Mouse (Mus musculus): ENCODE data around the gene Zfp184. TPM values are rescaled to one million over a fixed set of nuclear protein-coding genes. Genes with fewer than 3 reads are reported as not detected.

Gene Zfp184
- polyA plus RNA-seq, 1 experiment, result 14.5 TPM

DNA sequence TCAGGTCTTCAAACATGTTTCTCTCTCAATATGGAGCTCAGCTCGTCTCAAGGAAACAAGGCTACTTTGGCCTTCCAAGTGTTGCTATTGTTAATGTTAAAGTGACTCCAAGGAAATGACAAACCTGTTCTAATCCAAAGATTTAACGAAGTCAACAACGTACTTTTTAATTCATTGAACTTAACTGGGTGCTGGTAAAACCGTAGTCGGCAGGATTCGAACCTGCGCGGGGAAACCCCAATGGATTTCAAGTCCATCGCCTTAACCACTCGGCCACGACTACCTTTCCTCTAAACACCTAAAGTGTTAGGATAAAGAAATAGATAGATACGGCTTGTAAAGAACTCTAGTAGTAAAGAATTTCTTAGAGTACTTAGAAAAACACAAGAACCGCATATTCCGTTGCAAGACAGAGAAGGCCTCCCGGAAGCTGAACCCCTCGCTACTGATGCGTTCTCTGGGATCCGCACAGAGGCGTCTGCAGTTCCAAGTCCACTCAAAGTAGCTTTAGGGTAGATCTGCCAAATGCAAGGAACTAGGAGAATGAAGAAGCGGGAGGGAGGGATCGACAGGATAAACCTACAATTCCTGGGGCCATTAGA, 20.1 kb upstream of the Zfp184 start:
- DNase-seq (ENCODE audit: low read depth), result no peak
- TF ChIP-seq POLR2A (IDR thresholded peaks at IDR 0.05; ENCODE audit: borderline replicate concordance, extremely low read depth, insufficient read depth, insufficient read length, poor library complexity, severe bottlenecking) (no peak), CTCF (IDR thresholded peaks at IDR 0.05; ENCODE audit: borderline replicate concordance, extremely low read depth, insufficient read depth, insufficient read length) (no peak)

DNA sequence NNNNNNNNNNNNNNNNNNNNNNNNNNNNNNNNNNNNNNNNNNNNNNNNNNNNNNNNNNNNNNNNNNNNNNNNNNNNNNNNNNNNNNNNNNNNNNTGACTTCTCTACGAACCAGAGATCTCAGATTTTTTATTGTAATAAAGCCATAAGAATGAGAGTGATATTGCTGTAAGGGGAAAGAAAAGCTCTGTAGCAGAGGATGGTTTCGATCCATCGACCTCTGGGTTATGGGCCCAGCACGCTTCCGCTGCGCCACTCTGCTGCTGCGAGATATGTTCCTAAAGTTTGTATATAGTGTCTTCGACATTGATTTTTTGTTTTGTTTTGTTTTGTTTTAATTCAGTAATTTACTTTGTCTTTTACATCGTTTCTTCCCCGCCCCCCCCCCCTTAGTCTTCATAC, 13.9 kb upstream of the Zfp184 start:
- DNase-seq (ENCODE audit: low read depth), result no peak
- TF ChIP-seq POLR2A (IDR thresholded peaks at IDR 0.05; ENCODE audit: borderline replicate concordance, extremely low read depth, insufficient read depth, insufficient read length, poor library complexity, severe bottlenecking), result no peak
- TF ChIP-seq CTCF (IDR thresholded peaks at IDR 0.05; ENCODE audit: borderline replicate concordance, extremely low read depth, insufficient read depth, insufficient read length), result no peak

GRCm38 (mm10) chr13:21931740-21932139, 13.2 kb upstream of the Zfp184 start:
- no peak for DNase-seq (ENCODE audit: low read depth)
- no peak for TF ChIP-seq POLR2A (IDR thresholded peaks at IDR 0.05; ENCODE audit: borderline replicate concordance, extremely low read depth, insufficient read depth, insufficient read length, poor library complexity, severe bottlenecking)

- no peak for DNase-seq (ENCODE audit: low read depth)
- no peak for TF ChIP-seq CTCF (IDR thresholded peaks at IDR 0.05; ENCODE audit: borderline replicate concordance, extremely low read depth, insufficient read depth, insufficient read length)
These were observed 11.0 kb upstream of the Zfp184 start for GRCm38 (mm10) chr13:21933626-21934548.

DNA sequence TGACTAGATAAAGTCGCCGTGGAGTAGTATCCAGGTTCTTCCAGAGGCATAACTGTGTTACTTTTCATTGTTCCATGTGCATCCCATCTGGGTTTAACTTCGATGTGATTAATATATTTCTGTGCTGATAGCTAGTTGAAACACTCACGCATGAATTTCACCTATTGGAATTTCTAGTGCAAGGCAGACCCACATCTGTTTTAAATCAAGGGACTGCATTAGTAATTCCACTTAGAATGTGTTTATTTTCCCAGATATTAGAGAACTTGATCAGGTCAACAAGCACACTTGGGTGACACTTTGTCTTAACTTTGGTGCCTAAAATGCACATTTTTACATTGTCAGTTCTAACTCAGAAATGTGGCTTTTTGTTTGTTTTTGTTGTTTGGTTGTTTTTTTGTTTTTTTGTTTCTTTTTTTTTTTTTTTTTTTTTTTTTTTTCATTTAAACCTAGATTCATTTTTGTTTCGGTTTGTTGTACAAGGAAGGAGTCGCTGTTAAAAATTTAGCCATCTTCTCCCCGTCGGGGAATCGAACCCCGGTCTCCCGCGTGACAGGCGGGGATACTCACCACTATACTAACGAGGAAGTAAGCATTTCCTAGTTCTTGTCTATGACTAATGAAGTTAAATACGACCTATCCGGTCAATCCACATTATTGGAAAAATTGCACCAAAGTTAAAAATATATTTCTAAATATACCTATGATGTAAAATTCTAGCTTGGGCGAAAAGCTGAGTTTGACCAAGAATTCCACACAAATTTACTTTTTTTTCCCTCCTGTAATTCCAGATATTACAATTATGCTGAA, 9.7 kb upstream of the Zfp184 start:
- no peak for TF ChIP-seq POLR2A (IDR thresholded peaks at IDR 0.05; ENCODE audit: borderline replicate concordance, extremely low read depth, insufficient read depth, insufficient read length, poor library complexity, severe bottlenecking)
- no peak for TF ChIP-seq CTCF (IDR thresholded peaks at IDR 0.05; ENCODE audit: borderline replicate concordance, extremely low read depth, insufficient read depth, insufficient read length)
- peak; percentile 69 for DNase-seq (ENCODE audit: low read depth)

GRCm38 (mm10) chr13:21935833-21936232, 9.1 kb upstream of the Zfp184 start:
- DNase-seq (ENCODE audit: low read depth), result no peak
- TF ChIP-seq CTCF (IDR thresholded peaks at IDR 0.05; ENCODE audit: borderline replicate concordance, extremely low read depth, insufficient read depth, insufficient read length) (no peak), POLR2A (IDR thresholded peaks at IDR 0.05; ENCODE audit: borderline replicate concordance, extremely low read depth, insufficient read depth, insufficient read length, poor library complexity, severe bottlenecking) (no peak)

- DNase-seq (ENCODE audit: low read depth), result peak; percentile 40
- TF ChIP-seq POLR2A (IDR thresholded peaks at IDR 0.05; ENCODE audit: borderline replicate concordance, extremely low read depth, insufficient read depth, insufficient read length, poor library complexity, severe bottlenecking) (no peak), CTCF (IDR thresholded peaks at IDR 0.05; ENCODE audit: borderline replicate concordance, extremely low read depth, insufficient read depth, insufficient read length) (no peak)
These were observed 7.9 kb upstream of the Zfp184 start for GRCm38 (mm10) chr13:21936968-21937367.

DNA sequence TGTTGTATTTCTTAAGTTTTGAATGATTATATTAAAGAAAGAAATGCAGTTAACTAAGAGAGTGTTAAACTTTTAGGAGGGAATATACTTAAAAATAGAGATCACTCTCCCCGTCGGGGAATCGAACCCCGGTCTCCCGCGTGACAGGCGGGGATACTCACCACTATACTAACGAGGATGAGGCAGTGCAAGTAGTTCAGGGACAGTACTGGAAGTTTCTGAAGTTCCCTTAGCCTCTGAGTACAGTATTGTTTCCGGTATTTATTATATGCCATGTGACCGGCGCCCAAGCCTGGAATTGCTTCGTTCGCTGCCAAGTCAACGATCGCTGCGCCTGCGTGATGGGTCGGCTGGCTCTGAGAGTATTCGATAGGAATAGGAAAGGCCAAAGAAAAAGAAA, 4.7 kb upstream of the Zfp184 start:
- TF ChIP-seq CTCF (IDR thresholded peaks at IDR 0.05; ENCODE audit: borderline replicate concordance, extremely low read depth, insufficient read depth, insufficient read length), result no peak
- no peak for TF ChIP-seq POLR2A (IDR thresholded peaks at IDR 0.05; ENCODE audit: borderline replicate concordance, extremely low read depth, insufficient read depth, insufficient read length, poor library complexity, severe bottlenecking)
- DNase-seq (ENCODE audit: low read depth), result peak; percentile 96

DNA sequence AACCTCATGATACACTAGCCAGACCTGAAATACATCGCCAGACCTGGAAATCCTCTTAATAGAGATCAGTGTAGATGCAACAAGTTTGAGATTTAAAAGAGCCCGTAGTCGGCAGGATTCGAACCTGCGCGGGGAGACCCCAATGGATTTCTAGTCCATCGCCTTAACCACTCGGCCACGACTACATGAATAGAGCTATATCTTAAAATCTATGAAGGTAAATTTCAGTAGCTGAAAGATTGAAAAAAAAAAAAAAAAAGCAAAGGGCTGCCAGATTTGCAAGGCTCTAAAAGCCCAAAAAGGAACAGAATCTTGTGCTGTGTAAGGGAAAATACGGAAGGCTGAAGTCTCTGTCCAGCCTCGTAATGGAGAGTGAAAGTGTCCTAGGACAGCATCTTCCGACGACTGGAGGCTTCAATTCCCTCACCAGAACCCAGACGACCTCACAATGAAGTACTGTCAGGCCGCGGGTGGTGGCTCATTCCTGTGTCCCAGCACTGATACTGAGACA, 4.0 kb upstream of the Zfp184 start:
- TF ChIP-seq POLR2A (IDR thresholded peaks at IDR 0.05; ENCODE audit: borderline replicate concordance, extremely low read depth, insufficient read depth, insufficient read length, poor library complexity, severe bottlenecking) (no peak), CTCF (IDR thresholded peaks at IDR 0.05; ENCODE audit: borderline replicate concordance, extremely low read depth, insufficient read depth, insufficient read length) (no peak)

GRCm38 (mm10) chr13:21943644-21944043, 1.2 kb upstream of the Zfp184 start:
- no peak for DNase-seq (ENCODE audit: low read depth)
- TF ChIP-seq POLR2A (IDR thresholded peaks at IDR 0.05; ENCODE audit: borderline replicate concordance, extremely low read depth, insufficient read depth, insufficient read length, poor library complexity, severe bottlenecking) (no peak), CTCF (IDR thresholded peaks at IDR 0.05; ENCODE audit: borderline replicate concordance, extremely low read depth, insufficient read depth, insufficient read length) (no peak)

More for the DNA sequence above, 4.0 kb upstream of the Zfp184 start:
- peak; percentile 87 for DNase-seq (ENCODE audit: low read depth)

GRCm38 (mm10) chr13:21944592-21944925, 335 bp upstream of the Zfp184 start:
- peak; percentile 21; the same call in 1 of the 2 replicates for TF ChIP-seq CTCF (IDR thresholded peaks at IDR 0.05; ENCODE audit: borderline replicate concordance, extremely low read depth, insufficient read depth, insufficient read length)
- TF ChIP-seq POLR2A (IDR thresholded peaks at IDR 0.05; ENCODE audit: borderline replicate concordance, extremely low read depth, insufficient read depth, insufficient read length, poor library complexity, severe bottlenecking), result peak; percentile 12; the same call in 1 of the 2 replicates

More at GRCm38 (mm10) chr13:21944592-21944925, 335 bp upstream of the Zfp184 start:
- DNase-seq (ENCODE audit: low read depth), result no peak
